Mouse (Mus musculus): ENCODE measurements around the gene Tcf20.
"Not testable (repeated sequence)": the region's sequence is repeated elsewhere in the genome, so short reads cannot be mapped to it uniquely, and the experiment has no call there.

DNA sequence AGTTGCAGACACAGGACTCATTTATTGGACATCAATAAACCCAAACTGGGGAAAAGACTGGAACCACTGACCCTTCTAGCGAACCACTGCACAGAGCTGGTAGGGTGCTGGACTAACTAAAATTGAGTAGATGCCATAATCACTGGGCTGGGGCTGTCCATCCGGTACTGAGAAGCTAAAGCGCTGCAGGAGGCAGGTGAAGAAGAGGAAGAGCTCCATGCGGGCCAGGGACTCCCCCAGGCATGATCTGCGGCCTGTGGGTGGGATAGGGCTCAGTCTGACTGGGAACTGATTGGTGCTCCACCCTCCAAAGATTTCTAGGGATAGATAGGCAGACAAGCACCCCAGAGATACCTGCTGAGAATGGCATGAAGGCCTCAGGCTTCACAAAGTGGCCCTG is 209.8 kb downstream of the Tcf20 start:
- not testable (repeated sequence) for TF ChIP-seq CTCF, EP300 (IDR thresholded peaks at IDR 0.05; ENCODE audit: low read depth)

All from liver, embryonic 14.5 days (tissue).